Mouse (Mus musculus) liver, embryonic 15.5 days (tissue): ENCODE measurements at regions not wholly inside any gene's neighbourhood (a gene's known extent, or its start where the extent isn't known, plus 50 kb on each side); places are given as distances from the start of the nearest gene placed in this dataset.

ENCODE experiments used
- ATAC-seq: fragments of 200-750 bp; cut with Nextera tagmentation; 2 replicates; pipeline ENCODE4 v1.8.0; 2017; ENCODE audit warnings: moderate number of reproducible peaks, mild to moderate bottlenecking, moderate library complexity; ENCODE audit not compliant: insufficient read depth
- H3K27ac ChIP-seq: fragments of 300-500 bp; sonication (generic); replicated peaks from 2 replicates; pipeline ENCODE4 v1.5.1; 2015; ENCODE audit warnings: mild to moderate bottlenecking, inconsistent platforms
- H3K27me3 ChIP-seq: fragments of 300-500 bp; sonication (generic); 2 replicates; pipeline ENCODE4 v1.6.1; 2015; ENCODE audit warnings: mild to moderate bottlenecking, inconsistent platforms
- H3K36me3 ChIP-seq: fragments of 300-500 bp; sonication (generic); replicated peaks from 2 replicates; pipeline ENCODE4 v1.6.1; 2015; ENCODE audit warnings: moderate library complexity, mild to moderate bottlenecking, inconsistent platforms
- H3K4me1 ChIP-seq: fragments of 300-500 bp; sonication (generic); replicated peaks from 2 replicates; pipeline ENCODE4 v1.6.1; 2015; ENCODE audit warnings: inconsistent platforms
- H3K4me2 ChIP-seq: fragments of 300-500 bp; sonication (generic); 2 replicates; pipeline ENCODE4 v1.6.1; 2015; ENCODE audit warnings: moderate library complexity, mild to moderate bottlenecking, inconsistent platforms
- H3K4me3 ChIP-seq: fragments of 300-500 bp; sonication (generic); replicated peaks from 2 replicates; pipeline ENCODE4 v1.5.1; 2015; ENCODE audit warnings: mild to moderate bottlenecking, inconsistent platforms
- H3K9ac ChIP-seq: fragments of 300-500 bp; sonication (generic); 2 replicates; pipeline ENCODE4 v1.6.1; 2015; ENCODE audit warnings: moderate library complexity, mild to moderate bottlenecking, inconsistent platforms
- H3K9me3 ChIP-seq: fragments of 300-500 bp; sonication (generic); replicated peaks from 2 replicates; pipeline ENCODE4 v1.6.1; 2016; ENCODE audit warnings: inconsistent platforms
- WGBS: fragments of 180-500 bp; shearing (Covaris S2); methylation state at CpG from one replicate; pipeline ENCODE4 v1.1.7; 2015; ENCODE audit warnings: mixed read lengths; ENCODE audit not compliant: insufficient replicate concordance; 5-methylcytosine and 5-hydroxymethylcytosine counted together

GRCm38 (mm10) chr1:144314382-144314781, 65.3 kb upstream of the Rgs1 start:
- no peaks in the 10 kb centered on the region for H3K36me3 ChIP-seq

GRCm38 (mm10) chr1:144313318-144313717, 64.3 kb upstream of the Rgs1 start:
- H3K9ac ChIP-seq = no peak overlapping the region
- WGBS = 32% methylated on average over 1 of the region's 1 CpGs
- H3K27ac ChIP-seq = no peak overlapping the region
- no peaks in the 10 kb centered on the region for H3K27me3 ChIP-seq
- no peaks in the 10 kb centered on the region for H3K36me3 ChIP-seq
- no peak overlapping the region for H3K4me3 ChIP-seq
- no peaks in the 10 kb centered on the region for H3K9me3 ChIP-seq
- no peaks in the 10 kb centered on the region for H3K4me1 ChIP-seq
- no peak overlapping the region for H3K4me2 ChIP-seq
- no peak for ATAC-seq

More at GRCm38 (mm10) chr1:144314382-144314781, 65.3 kb upstream of the Rgs1 start:
- H3K4me3 ChIP-seq = no peak overlapping the region
- no peak for ATAC-seq
- 34% methylated on average over 2 of the region's 2 CpGs for WGBS
- H3K4me2 ChIP-seq = no peak overlapping the region
- H3K27ac ChIP-seq = no peak overlapping the region
- no peak overlapping the region for H3K9ac ChIP-seq
- no peaks in the 10 kb centered on the region for H3K27me3 ChIP-seq
- H3K9me3 ChIP-seq = no peaks in the 10 kb centered on the region
- no peaks in the 10 kb centered on the region for H3K4me1 ChIP-seq

- Histone ChIP-seq H3K9ac (no peak overlapping the region), H3K27ac (no peak overlapping the region), H3K27me3 (no peaks in the 10 kb centered on the region), H3K4me3 (no peak overlapping the region), H3K36me3 (no peaks in the 10 kb centered on the region), H3K4me2 (no peak overlapping the region), H3K9me3 (no peaks in the 10 kb centered on the region), H3K4me1 (no peaks in the 10 kb centered on the region)
- 61% methylated on average over 3 of the region's 3 CpGs for WGBS
- ATAC-seq = no peak
Measured at GRCm38 (mm10) chr1:144309901-144310300, 60.9 kb upstream of the Rgs1 start.

- H3K27ac ChIP-seq = no peak overlapping the region
- H3K9ac ChIP-seq = no peak overlapping the region
- no peak overlapping the region for H3K4me3 ChIP-seq
- ATAC-seq = no peak
- no peaks in the 10 kb centered on the region for H3K4me1 ChIP-seq
- H3K36me3 ChIP-seq = no peaks in the 10 kb centered on the region
- H3K27me3 ChIP-seq = no peaks in the 10 kb centered on the region
- H3K4me2 ChIP-seq = no peak overlapping the region
- no peaks in the 10 kb centered on the region for H3K9me3 ChIP-seq
- WGBS = 13% methylated on average over 5 of the region's 5 CpGs
Measured at GRCm38 (mm10) chr1:144308313-144308712, 59.3 kb upstream of the Rgs1 start.

DNA sequence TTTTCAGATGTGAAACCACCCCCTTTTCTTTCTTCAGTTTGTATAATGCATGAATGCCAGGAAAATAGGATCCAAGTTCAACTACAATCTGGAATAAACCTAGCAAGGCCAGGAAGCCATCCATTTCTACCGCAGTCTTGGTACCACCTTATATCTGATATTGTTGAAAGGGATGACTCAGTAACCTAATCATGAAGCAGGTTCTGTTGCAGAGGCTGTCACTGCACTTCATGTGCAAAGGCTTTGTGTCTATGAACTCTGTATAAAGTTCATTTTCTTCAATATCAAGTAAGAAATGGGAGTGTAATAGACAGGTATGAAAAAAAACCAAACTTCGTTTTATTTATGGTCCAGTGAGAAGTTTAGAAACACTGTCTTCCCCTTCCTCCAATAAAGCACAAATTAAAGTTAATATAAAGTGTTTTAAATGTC, 58.8 kb upstream of the Rgs1 start:
- Histone ChIP-seq H3K27me3 (no peaks in the 10 kb centered on the region), H3K4me2 (no peak overlapping the region), H3K27ac (no peak overlapping the region), H3K4me1 (no peaks in the 10 kb centered on the region), H3K36me3 (no peaks in the 10 kb centered on the region), H3K9me3 (no peaks in the 10 kb centered on the region), H3K9ac (no peak overlapping the region), H3K4me3 (no peak overlapping the region)
- 39% methylated on average over 2 of the region's 2 CpGs for WGBS
- ATAC-seq = no peak

- Histone ChIP-seq H3K27ac (no peak overlapping the region), H3K9me3 (no peaks in the 10 kb centered on the region), H3K4me3 (no peak overlapping the region), H3K4me1 (no peaks in the 10 kb centered on the region), H3K4me2 (no peak overlapping the region), H3K27me3 (no peaks in the 10 kb centered on the region), H3K9ac (no peak overlapping the region), H3K36me3 (no peaks in the 10 kb centered on the region)
- WGBS = 28% methylated on average over 7 of the region's 7 CpGs
- no peak for ATAC-seq
Measured at GRCm38 (mm10) chr1:144307017-144307853, 58.2 kb upstream of the Rgs1 start.

- Histone ChIP-seq H3K9me3 (no peaks in the 10 kb centered on the region), H3K4me1 (no peaks in the 10 kb centered on the region), H3K27me3 (no peaks in the 10 kb centered on the region), H3K9ac (no peak overlapping the region), H3K4me2 (no peak overlapping the region), H3K27ac (no peak overlapping the region), H3K4me3 (no peak overlapping the region), H3K36me3 (no peaks in the 10 kb centered on the region)
- WGBS = 55% methylated on average over 2 of the region's 2 CpGs
- ATAC-seq = no peak
Measured at GRCm38 (mm10) chr1:144306284-144306683, 57.2 kb upstream of the Rgs1 start.

- WGBS = 69% methylated on average over 2 of the region's 2 CpGs
- no peak overlapping the region for H3K27ac ChIP-seq
- no peak for ATAC-seq
Measured at GRCm38 (mm10) chr1:144300670-144301069, 51.6 kb upstream of the Rgs1 start.

More at GRCm38 (mm10) chr1:144300670-144301069, 51.6 kb upstream of the Rgs1 start:
- no peak overlapping the region for H3K4me2 ChIP-seq
- H3K36me3 ChIP-seq = no peaks in the 10 kb centered on the region
- no peak overlapping the region for H3K9ac ChIP-seq
- H3K27me3 ChIP-seq = no peaks in the 10 kb centered on the region
- H3K4me1 ChIP-seq = no peaks in the 10 kb centered on the region
- no peak overlapping the region for H3K4me3 ChIP-seq
- no peaks in the 10 kb centered on the region for H3K9me3 ChIP-seq
